Mouse (Mus musculus): ENCODE data around the gene Mamdc2. TPM values are rescaled to one million over a fixed set of nuclear protein-coding genes. Genes with fewer than 3 reads are reported as not detected.
A peak's percentile ranks its signal among the peaks of the same experiment; 100 is the strongest.

The Mamdc2 gene
- total RNA-seq, 2 experiments from 2014 or later, result 3.3 to 3.9 TPM

- intact Hi-C loops (cut with DNase I), result no loop called here
- DNase-seq, result no peak
Measured at GRCm38 (mm10) chr19:23298917-23299316, 149.3 kb downstream of the Mamdc2 start.

GRCm38 (mm10) chr19:23297191-23297590 is 151.1 kb downstream of the Mamdc2 start:
- DNase-seq, result no peak
- intact Hi-C loops (cut with DNase I), result no loop called here

- DNase-seq, result no peak
- intact Hi-C loops (cut with DNase I), result no loop called here
Measured at GRCm38 (mm10) chr19:23289251-23289650, 159.0 kb downstream of the Mamdc2 start.

GRCm38 (mm10) chr19:23281911-23282660 is 166.2 kb downstream of the Mamdc2 start:
- intact Hi-C loops (cut with DNase I), result no loop called here
- DNase-seq, result no peak

- intact Hi-C loops (cut with DNase I), result loop anchor here (10.0 kb wide), 1 partner anchor 251 kb away; no protein-coding TSS in a partner anchor
- no peak for DNase-seq
Measured at GRCm38 (mm10) chr19:23274054-23274724, 174.1 kb downstream of the Mamdc2 start.

- intact Hi-C loops (cut with DNase I), result loop anchor here (10.0 kb wide), 1 partner anchor 251 kb away; no protein-coding TSS in a partner anchor
Measured at GRCm38 (mm10) chr19:23273355-23274053, 174.7 kb downstream of the Mamdc2 start, which contains the start of gene Smc5. Smc5 (minus strand) TSS chr19:23273897.

GRCm38 (mm10) chr19:23256771-23257170 is 191.5 kb downstream of the Mamdc2 start:
- no peak for DNase-seq
- intact Hi-C loops (cut with DNase I), result no loop called here

More at GRCm38 (mm10) chr19:23273355-23274053, 174.7 kb downstream of the Mamdc2 start, which contains the start of gene Smc5:
- DNase-seq, result peak; percentile 95 to 96

Other genes with a start within 250 kb of the Mamdc2 start
- 10 to 100 TPM; 20.6 to 23.9 TPM for gene Smc5, start 174.5 kb downstream of the Mamdc2 start, total RNA-seq (2021)
- not detected for gene 1700028P14Rik, start 204.4 kb upstream of the Mamdc2 start, total RNA-seq (2021)
- gene Ptar1, start 239.0 kb upstream of the Mamdc2 start, total RNA-seq (2021), result 10 to 100 TPM; 20.7 to 23.0 TPM

Data from heart, postnatal 14 days (tissue).